Mouse (Mus musculus) kidney, embryonic 14.5 days (tissue): ENCODE results near the gene Hist1h2ag. TPM values are rescaled to one million over a fixed set of nuclear protein-coding genes. Genes with fewer than 3 reads are reported as not detected.
"Not testable (repeated sequence)": the region's sequence is repeated elsewhere in the genome, so short reads cannot be mapped to it uniquely, and the experiment has no call there.

Experiments
- ATAC-seq: fragments of 200-750 bp; cut with Nextera tagmentation; 2 replicates; pipeline ENCODE4 v1.8.0; 2017; ENCODE audit warnings: moderate number of reproducible peaks, mild to moderate bottlenecking, moderate TSS enrichment, moderate library complexity; ENCODE audit not compliant: low FRiP score, low TSS enrichment
- H3K27ac ChIP-seq: fragments of 300-500 bp; sonication (generic); 2 replicates; pipeline ENCODE4 v1.5.1; 2014; ENCODE audit warnings: low read depth, mild to moderate bottlenecking, low read length, moderate library complexity, mixed read lengths
- H3K27me3 ChIP-seq: fragments of 300-500 bp; sonication (generic); 2 replicates; pipeline ENCODE4 v1.6.1; 2014; ENCODE audit warnings: mild to moderate bottlenecking, low read length; ENCODE audit not compliant: control insufficient read depth, insufficient read depth
- H3K36me3 ChIP-seq: fragments of 300-500 bp; sonication (generic); 2 replicates; pipeline ENCODE4 v1.6.1; 2014; ENCODE audit warnings: low read length, mixed read lengths; ENCODE audit not compliant: control insufficient read depth, insufficient read depth
- H3K4me1 ChIP-seq: fragments of 300-500 bp; sonication (generic); 2 replicates; pipeline ENCODE4 v1.6.1; 2014; ENCODE audit warnings: low read length, mixed read lengths; ENCODE audit not compliant: control insufficient read depth, insufficient read depth
- H3K4me2 ChIP-seq: fragments of 300-500 bp; sonication (generic); replicated peaks from 2 replicates; pipeline ENCODE4 v1.6.1; 2014; ENCODE audit warnings: low read depth, mild to moderate bottlenecking, low read length
- H3K4me3 ChIP-seq: fragments of 300-500 bp; sonication (generic); 2 replicates; pipeline ENCODE4 v1.5.1; 2014; ENCODE audit warnings: mild to moderate bottlenecking, low read length
- H3K9ac ChIP-seq: fragments of 300-500 bp; sonication (generic); 2 replicates; pipeline ENCODE4 v1.6.1; 2014; ENCODE audit warnings: low read depth, mild to moderate bottlenecking, low read length, moderate library complexity
- H3K9me3 ChIP-seq: fragments of 300-500 bp; sonication (generic); 2 replicates; pipeline ENCODE4 v1.6.1; 2016; ENCODE audit warnings: low read length; ENCODE audit not compliant: control insufficient read depth
- WGBS: fragments of 180-500 bp; shearing (Covaris S2); extraction: QIAGEN DNeasy Blood & Tissue Kit; methylation state at CpG from one replicate; pipeline ENCODE4 v1.1.7; 2014; 5-methylcytosine and 5-hydroxymethylcytosine counted together
- polyA plus RNA-seq: library from polyadenylated mRNA; unstranded; fragments of >200 nt; fragmentation: Nextera tagmentation; extraction: Ambion mirVana; gene quantifications from 2 replicates; pipeline ENCODE4 v1.2.1, GENCODE M21; 2014

The Hist1h2ag gene
- 81.2 and 125 TPM in 2 replicates for polyA plus RNA-seq

DNA sequence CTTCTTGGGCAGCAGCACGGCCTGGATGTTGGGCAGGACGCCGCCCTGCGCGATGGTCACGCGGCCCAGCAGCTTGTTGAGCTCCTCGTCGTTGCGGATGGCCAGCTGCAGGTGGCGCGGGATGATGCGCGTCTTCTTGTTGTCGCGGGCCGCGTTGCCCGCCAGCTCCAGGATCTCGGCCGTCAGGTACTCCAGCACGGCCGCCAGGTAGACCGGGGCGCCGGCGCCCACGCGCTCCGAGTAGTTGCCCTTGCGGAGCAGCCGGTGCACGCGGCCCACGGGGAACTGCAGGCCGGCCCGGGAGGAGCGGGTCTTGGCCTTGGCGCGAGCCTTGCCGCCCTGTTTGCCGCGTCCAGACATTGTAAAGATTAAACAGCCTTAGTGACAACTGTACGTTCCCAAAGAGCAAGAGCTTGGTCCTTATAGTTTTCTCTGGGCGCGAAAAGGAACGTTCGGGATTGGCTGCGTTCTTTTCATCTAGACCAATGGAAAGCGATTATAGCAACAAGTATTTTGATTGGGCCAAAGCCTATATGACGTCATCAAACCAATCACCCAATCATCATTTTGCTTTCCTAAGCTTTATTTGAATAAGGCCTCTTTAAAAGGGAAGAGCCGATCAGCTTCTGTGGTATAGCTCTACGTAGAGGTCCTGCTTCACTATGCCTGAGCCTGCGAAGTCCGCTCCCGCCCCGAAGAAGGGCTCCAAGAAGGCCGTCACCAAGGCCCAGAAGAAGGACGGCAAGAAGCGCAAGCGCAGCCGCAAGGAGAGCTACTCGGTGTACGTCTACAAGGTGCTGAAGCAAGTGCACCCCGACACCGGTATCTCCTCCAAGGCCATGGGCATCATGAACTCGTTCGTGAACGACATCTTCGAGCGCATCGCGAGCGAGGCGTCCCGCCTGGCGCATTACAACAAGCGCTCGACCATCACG is at the start of gene Hist1h2ag, which contains the start of gene Hist1h2bj:
Hist1h2ag (minus strand) TSS at position 377 of the 935 bp plus-strand sequence.
Hist1h2bj (plus strand) TSS at position 647 of the 935 bp plus-strand sequence.
- Histone ChIP-seq H3K4me3 (peak within 1 kb of the TSS; percentile 45), H3K4me2 (peak within 1 kb of the TSS; percentile 72), H3K4me1 (peaks cover 12% of the 10 kb centered on the region), H3K27ac (peak within 1 kb of the TSS; percentile 98), H3K9ac (peak within 1 kb of the TSS; percentile 73)
- H3K9me3 ChIP-seq, H3K36me3 ChIP-seq, H3K27me3 ChIP-seq: not testable (repeated sequence)
- 0% methylated on average over 32 of the region's 80 CpGs for WGBS
- ATAC-seq = peak; percentile 93

DNA sequence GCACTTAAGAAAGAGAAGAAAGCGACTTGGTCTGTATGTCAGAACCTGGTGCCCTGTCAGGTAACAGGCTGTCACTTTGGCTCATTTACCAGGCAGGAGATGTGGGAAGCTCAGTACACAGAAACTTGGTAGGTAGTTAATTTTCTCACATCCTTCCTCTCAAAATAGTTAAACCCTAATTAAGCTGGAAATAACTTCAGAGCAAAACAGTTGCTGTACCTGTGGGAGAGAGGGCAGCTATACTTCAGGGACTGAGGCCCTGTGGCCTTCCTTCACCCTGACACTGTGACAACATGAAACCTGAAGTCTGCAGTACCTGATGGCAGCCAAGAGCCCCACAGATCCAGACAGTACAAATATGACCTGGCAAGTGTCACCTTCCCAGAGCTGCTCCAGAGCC is 41.4 kb upstream of the Hist1h2ag start, which contains the start of gene Vmn1r188:
Vmn1r188 (plus strand) TSS at position 301 of the 400 bp plus-strand sequence.
- ATAC-seq, H3K27me3 ChIP-seq, H3K9ac ChIP-seq, H3K9me3 ChIP-seq, H3K4me2 ChIP-seq, H3K4me1 ChIP-seq, H3K36me3 ChIP-seq, H3K4me3 ChIP-seq, H3K27ac ChIP-seq: not testable (repeated sequence)
- 81% methylated on average over 1 of the region's 1 CpGs for WGBS

GRCm38 (mm10) chr13:22063468-22063867 is 20.7 kb upstream of the Hist1h2ag start:
- H3K4me1 ChIP-seq = no peaks in the 10 kb centered on the region
- no peak overlapping the region for H3K9ac ChIP-seq
- H3K27me3 ChIP-seq = no peaks in the 10 kb centered on the region
- no peaks in the 10 kb centered on the region for H3K36me3 ChIP-seq
- H3K4me2 ChIP-seq = no peak overlapping the region
- H3K4me3 ChIP-seq = no peak overlapping the region
- ATAC-seq = no peak
- H3K27ac ChIP-seq = no peak overlapping the region
- 59% methylated on average over 1 of the region's 1 CpGs for WGBS
- H3K9me3 ChIP-seq = no peaks in the 10 kb centered on the region

DNA sequence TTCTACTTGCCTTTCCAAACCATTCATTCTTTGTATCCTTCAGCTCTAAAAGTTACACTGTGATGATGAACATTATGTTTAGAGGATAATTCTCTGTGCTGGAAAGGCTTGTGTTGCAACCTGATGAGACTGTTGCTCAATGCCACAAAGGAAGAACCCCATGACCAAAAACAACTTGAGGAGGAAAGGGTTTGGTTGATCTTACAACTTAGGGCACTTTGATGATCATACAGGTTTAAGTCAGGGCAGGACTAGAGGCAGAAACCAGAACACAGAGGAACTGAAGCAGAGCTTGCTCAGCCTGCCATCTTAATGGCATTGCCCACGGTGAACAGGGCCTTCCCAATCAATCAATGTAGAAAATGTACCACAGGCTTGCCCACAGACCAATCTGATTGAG is 18.7 kb upstream of the Hist1h2ag start:
- no peaks in the 10 kb centered on the region for H3K4me1 ChIP-seq
- 88% methylated on average over 1 of the region's 1 CpGs for WGBS

GRCm38 (mm10) chr13:22053754-22054153 is 11.0 kb upstream of the Hist1h2ag start:
- no peak for ATAC-seq
- Histone ChIP-seq H3K36me3 (no peaks in the 10 kb centered on the region), H3K27me3 (no peaks in the 10 kb centered on the region), H3K4me3 (no peak overlapping the region), H3K4me1 (no peaks in the 10 kb centered on the region), H3K27ac (no peak overlapping the region), H3K9me3 (no peaks in the 10 kb centered on the region), H3K4me2 (no peak overlapping the region), H3K9ac (no peak overlapping the region)
- 98% methylated on average over 1 of the region's 1 CpGs for WGBS

More for the DNA sequence above, 18.7 kb upstream of the Hist1h2ag start:
- Histone ChIP-seq H3K27ac (no peak overlapping the region), H3K27me3 (no peaks in the 10 kb centered on the region), H3K9me3 (no peaks in the 10 kb centered on the region), H3K4me3 (no peak overlapping the region), H3K9ac (no peak overlapping the region), H3K36me3 (no peaks in the 10 kb centered on the region), H3K4me2 (no peak overlapping the region)
- no peak for ATAC-seq

GRCm38 (mm10) chr13:22051523-22051859 is 8.7 kb upstream of the Hist1h2ag start:
- Histone ChIP-seq H3K9ac (peak overlapping the region; percentile 42; the same call in 1 of the 2 replicates), H3K36me3 (no peaks in the 10 kb centered on the region)

DNA sequence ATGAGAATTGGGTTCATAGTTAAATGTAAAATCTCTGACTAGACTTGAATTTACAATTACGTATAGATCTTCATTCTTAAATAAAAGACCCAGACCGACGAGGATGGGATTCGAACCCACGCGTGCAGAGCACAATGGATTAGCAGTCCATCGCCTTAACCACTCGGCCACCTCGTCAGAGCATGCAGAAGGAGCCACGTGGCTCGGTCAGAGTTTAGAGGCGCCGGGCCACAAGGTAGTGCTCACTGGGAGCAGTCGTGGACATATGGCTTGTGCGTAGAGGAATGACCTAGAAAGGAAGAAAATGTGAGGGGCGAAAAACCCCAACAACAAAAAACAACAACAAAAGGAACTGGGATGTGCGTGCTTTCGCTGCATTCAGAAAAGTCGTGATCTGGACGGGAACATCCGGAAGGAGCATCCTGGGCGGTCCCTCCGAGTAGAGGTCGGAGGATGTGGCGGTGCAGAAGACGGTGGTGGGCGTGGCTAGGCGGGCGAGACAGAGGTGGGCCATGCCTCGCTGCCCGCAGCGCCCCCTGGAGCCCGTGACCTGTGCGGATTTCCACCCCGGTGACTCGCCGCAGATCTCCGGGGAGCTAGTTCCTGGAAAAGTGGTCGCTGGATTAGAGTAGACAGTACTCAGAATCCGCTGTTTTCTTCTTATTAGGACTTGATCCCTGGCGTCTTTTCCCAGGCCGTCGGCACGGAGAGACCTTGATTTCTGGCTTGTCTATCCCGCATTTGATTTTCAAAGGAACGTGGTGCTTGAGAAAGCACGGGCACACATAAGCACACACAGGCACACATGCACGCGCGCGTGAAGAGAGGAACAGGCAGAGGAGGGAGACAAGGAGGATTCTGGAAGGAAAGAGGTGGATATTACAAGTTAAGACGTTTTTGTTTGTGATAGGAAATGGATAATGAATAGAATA is 8.1 kb upstream of the Hist1h2ag start:
- under 1% methylated on average over 52 of the region's 52 CpGs for WGBS
- Histone ChIP-seq H3K9me3 (no peaks in the 10 kb centered on the region), H3K4me2 (peak overlapping the region; percentile 64), H3K27me3 (no peaks in the 10 kb centered on the region), H3K27ac (peak overlapping the region; percentile 77), H3K36me3 (no peaks in the 10 kb centered on the region), H3K4me3 (peak overlapping the region; percentile 38), H3K4me1 (no peaks in the 10 kb centered on the region), H3K9ac (peak overlapping the region; percentile 47; the same call in 1 of the 2 replicates)
- peak; percentile 94 for ATAC-seq

More at GRCm38 (mm10) chr13:22051523-22051859, 8.7 kb upstream of the Hist1h2ag start:
- no peak for ATAC-seq
- Histone ChIP-seq H3K4me1 (no peaks in the 10 kb centered on the region), H3K27ac (peak overlapping the region; percentile 77), H3K27me3 (no peaks in the 10 kb centered on the region), H3K4me3 (peak overlapping the region; percentile 38), H3K4me2 (peak overlapping the region; percentile 64), H3K9me3 (no peaks in the 10 kb centered on the region)
- 13% methylated on average over 5 of the region's 5 CpGs for WGBS

DNA sequence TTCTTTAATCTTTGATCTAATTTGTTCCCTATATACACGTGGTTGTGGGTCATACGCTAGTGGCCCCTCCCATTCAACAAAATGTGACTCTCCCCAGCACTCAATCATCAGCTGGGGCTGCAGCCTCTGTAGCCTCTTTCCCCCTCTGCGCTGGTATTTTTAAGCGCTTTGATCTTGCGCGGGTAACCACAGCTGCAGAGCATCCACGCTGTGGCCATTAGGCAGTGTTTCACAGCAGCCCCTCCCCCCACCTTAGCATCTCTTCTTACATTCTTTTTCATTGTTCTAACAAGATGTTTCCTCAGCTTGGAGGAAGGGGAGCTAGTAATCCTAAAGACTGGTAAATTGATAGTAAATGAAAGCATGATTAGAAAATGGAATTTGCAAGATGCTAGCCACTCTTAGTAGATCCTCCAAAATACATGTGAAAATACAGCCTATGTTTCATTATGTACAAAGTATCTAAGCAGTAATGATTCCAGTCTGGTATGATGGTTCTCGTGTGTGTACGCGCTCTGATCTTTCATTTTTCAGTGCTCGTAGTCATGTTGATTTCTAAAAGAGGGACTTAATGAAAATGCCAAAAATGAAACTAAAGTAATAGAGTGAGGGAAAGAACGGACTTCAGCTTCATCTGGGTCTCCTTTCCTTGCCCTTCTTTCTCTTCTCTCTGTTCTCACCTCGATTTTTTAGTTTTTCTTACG is 7.1 kb upstream of the Hist1h2ag start:
- peak overlapping the region; percentile 77 for H3K27ac ChIP-seq
- H3K9ac ChIP-seq = peak overlapping the region; percentile 47; the same call in 1 of the 2 replicates
- ATAC-seq = peak; percentile 71
- no peaks in the 10 kb centered on the region for H3K36me3 ChIP-seq
- no peaks in the 10 kb centered on the region for H3K4me1 ChIP-seq
- peak overlapping the region; percentile 64 for H3K4me2 ChIP-seq
- no peaks in the 10 kb centered on the region for H3K9me3 ChIP-seq
- WGBS = 2% methylated on average over 14 of the region's 14 CpGs
- H3K27me3 ChIP-seq = no peaks in the 10 kb centered on the region
- peak overlapping the region; percentile 38 for H3K4me3 ChIP-seq
